Mouse (Mus musculus) forebrain, embryonic 13.5 days (tissue): Measurements from ENCODE around the gene Pde10a. TPM values are rescaled to one million over a fixed set of nuclear protein-coding genes. Genes with fewer than 3 reads are reported as not detected.

Source experiments
- ATAC-seq: fragments of 200-750 bp; cut with Nextera tagmentation; 2 replicates; pipeline ENCODE4 v1.8.0; 2017
- H3K27ac ChIP-seq: fragments of 300-500 bp; sonication (generic); 2 replicates; pipeline ENCODE4 v1.5.1; 2015; ENCODE audit warnings: inconsistent platforms, mild to moderate bottlenecking, moderate library complexity
- H3K27me3 ChIP-seq: fragments of 300-500 bp; sonication (generic); 2 replicates; pipeline ENCODE4 v1.6.1; 2015; ENCODE audit warnings: mild to moderate bottlenecking, inconsistent platforms
- H3K36me3 ChIP-seq: fragments of 300-500 bp; sonication (generic); 2 replicates; pipeline ENCODE4 v1.6.1; 2015; ENCODE audit warnings: mild to moderate bottlenecking, inconsistent platforms; ENCODE audit not compliant: poor library complexity, severe bottlenecking
- H3K4me1 ChIP-seq: fragments of 300-500 bp; sonication (generic); 2 replicates; pipeline ENCODE4 v1.6.1; 2015; ENCODE audit warnings: inconsistent platforms
- H3K4me2 ChIP-seq: fragments of 300-500 bp; sonication (generic); 2 replicates; pipeline ENCODE4 v1.6.1; 2015; ENCODE audit warnings: inconsistent platforms, mild to moderate bottlenecking, moderate library complexity
- H3K4me3 ChIP-seq: fragments of 300-500 bp; sonication (generic); 2 replicates; pipeline ENCODE4 v1.5.1; 2015; ENCODE audit warnings: mild to moderate bottlenecking, inconsistent platforms
- H3K9ac ChIP-seq: fragments of 300-500 bp; sonication (generic); 2 replicates; pipeline ENCODE4 v1.6.1; 2015; ENCODE audit warnings: mild to moderate bottlenecking, inconsistent platforms
- H3K9me3 ChIP-seq: fragments of 300-500 bp; sonication (generic); replicated peaks from 2 replicates; pipeline ENCODE4 v1.6.1; 2016; ENCODE audit warnings: inconsistent platforms
- WGBS: fragments of 180-500 bp; shearing (Covaris S2); methylation state at CpG from one replicate; pipeline ENCODE4 v1.1.7; 2015; 5-methylcytosine and 5-hydroxymethylcytosine counted together
- polyA plus RNA-seq: library from polyadenylated mRNA; unstranded; fragments of >200 nt; fragmentation: Nextera tagmentation; extraction: Ambion mirVana; gene quantifications from 2 replicates; pipeline ENCODE4 v1.2.1, GENCODE M21; 2015

The Pde10a gene
- polyA plus RNA-seq, 1 experiment from 2014 or later, result 13.4 TPM

DNA sequence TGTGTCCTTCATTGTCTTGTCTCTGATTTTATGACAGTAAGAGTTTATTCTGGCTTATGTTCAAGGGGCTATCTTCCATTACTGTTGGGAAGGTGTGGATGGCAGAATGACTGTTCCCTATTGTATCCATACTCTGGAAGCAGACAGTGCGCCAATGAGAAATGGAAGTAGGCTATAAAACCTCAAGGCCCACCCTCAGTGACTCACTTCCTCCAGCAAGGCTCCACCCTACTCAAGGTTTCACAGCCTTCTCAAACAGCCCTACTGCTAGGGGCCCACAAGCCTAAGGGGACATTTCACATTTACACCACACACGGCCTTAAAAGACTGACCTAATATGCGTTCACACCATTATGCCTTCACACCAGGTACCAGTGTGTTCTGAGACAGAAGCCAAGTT, 20.8 kb upstream of the Pde10a start:
- H3K4me2 ChIP-seq, result no peak overlapping the region
- H3K9me3 ChIP-seq, result no peaks in the 10 kb centered on the region
- H3K36me3 ChIP-seq, result no peaks in the 10 kb centered on the region
- whole genome bisulfite sequencing, result 94% methylated on average over 3 of the region's 3 CpGs
- peaks cover 34% of the 10 kb centered on the region for H3K4me1 ChIP-seq
- H3K27ac ChIP-seq, result no peak overlapping the region
- ATAC-seq, result no peak
- no peak overlapping the region for H3K9ac ChIP-seq
- H3K4me3 ChIP-seq, result no peak overlapping the region
- H3K27me3 ChIP-seq, result peaks cover 11% of the 10 kb centered on the region; the same call in 1 of the 2 replicates

GRCm38 (mm10) chr17:8505669-8506426, 19.3 kb upstream of the Pde10a start:
- peak overlapping the region; percentile 39 for H3K4me3 ChIP-seq
- under 1% methylated on average over 20 of the region's 20 CpGs for WGBS
- H3K4me2 ChIP-seq, result peak overlapping the region; percentile 65
- no peaks in the 10 kb centered on the region for H3K9me3 ChIP-seq
- peak overlapping the region; percentile 59 for H3K9ac ChIP-seq
- H3K36me3 ChIP-seq, result no peaks in the 10 kb centered on the region
- peaks cover 11% of the 10 kb centered on the region; the same call in 1 of the 2 replicates for H3K27me3 ChIP-seq
- peak; percentile 79 for ATAC-seq
- H3K27ac ChIP-seq, result peak overlapping the region; percentile 88
- peaks cover 34% of the 10 kb centered on the region for H3K4me1 ChIP-seq

GRCm38 (mm10) chr17:8506726-8507125, 18.4 kb upstream of the Pde10a start:
- Histone ChIP-seq H3K27ac (no peak overlapping the region), H3K9me3 (no peaks in the 10 kb centered on the region), H3K4me2 (no peak overlapping the region), H3K36me3 (no peaks in the 10 kb centered on the region), H3K27me3 (peaks cover 11% of the 10 kb centered on the region; the same call in 1 of the 2 replicates), H3K9ac (no peak overlapping the region), H3K4me3 (no peak overlapping the region), H3K4me1 (peaks cover 34% of the 10 kb centered on the region)
- 53% methylated on average over 6 of the region's 6 CpGs for WGBS
- ATAC-seq, result no peak

DNA sequence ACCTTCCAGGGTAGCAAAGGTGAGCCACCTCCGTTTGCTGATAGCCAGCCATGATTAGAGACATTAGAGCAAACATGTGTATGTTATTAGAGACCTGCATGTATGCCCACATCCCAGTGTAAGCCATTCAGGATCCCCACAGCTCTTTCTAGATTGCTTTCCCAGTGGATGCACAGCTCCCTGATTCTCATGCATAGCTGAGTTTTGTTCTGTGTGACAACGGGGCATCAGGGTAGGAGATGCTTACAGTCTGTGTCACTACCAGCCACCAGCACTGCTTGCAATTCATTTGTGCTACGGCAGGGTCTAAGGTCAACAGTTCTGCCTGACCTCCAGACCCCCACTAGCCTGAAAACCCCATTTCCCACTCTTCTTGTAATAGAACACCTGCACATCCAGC, 17.5 kb upstream of the Pde10a start:
- Histone ChIP-seq H3K27ac (peak overlapping the region; percentile 83; the same call in 1 of the 2 replicates), H3K4me3 (peak overlapping the region; percentile 29; the same call in 1 of the 2 replicates), H3K36me3 (no peaks in the 10 kb centered on the region), H3K27me3 (peaks cover 11% of the 10 kb centered on the region; the same call in 1 of the 2 replicates), H3K4me1 (peaks cover 34% of the 10 kb centered on the region), H3K9me3 (no peaks in the 10 kb centered on the region), H3K9ac (0 out of 2 replicates have a peak overlapping the region, but pooled peaks have one; percentile 12), H3K4me2 (peak overlapping the region; percentile 59)
- 6% methylated on average over 3 of the region's 3 CpGs for WGBS
- no peak for ATAC-seq

GRCm38 (mm10) chr17:8508305-8509141, 16.6 kb upstream of the Pde10a start:
- ATAC-seq, result peak; percentile 95

DNA sequence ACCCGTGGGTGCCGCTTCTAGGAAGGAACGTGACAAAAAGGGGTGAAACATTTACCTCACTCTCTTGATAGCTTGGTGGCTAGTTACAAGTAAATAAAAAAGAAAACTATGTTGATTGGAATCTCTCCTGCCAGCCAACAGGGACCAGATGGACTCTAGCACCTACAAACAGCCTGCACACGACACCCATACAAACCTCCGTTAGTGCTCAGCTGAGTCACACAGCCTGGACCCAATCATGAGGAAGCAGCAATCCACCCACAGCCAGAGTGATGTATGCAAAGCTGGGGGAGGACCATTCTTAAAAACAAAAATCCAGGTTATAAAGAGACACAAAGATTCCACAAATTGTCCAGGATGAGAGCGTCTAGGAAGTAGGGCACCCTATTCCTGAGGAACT, 9.2 kb upstream of the Pde10a start:
- no peak for ATAC-seq
- Histone ChIP-seq H3K27me3 (no peaks in the 10 kb centered on the region), H3K4me3 (no peak overlapping the region), H3K4me2 (no peak overlapping the region), H3K4me1 (no peaks in the 10 kb centered on the region), H3K36me3 (no peaks in the 10 kb centered on the region), H3K9me3 (no peaks in the 10 kb centered on the region), H3K9ac (no peak overlapping the region), H3K27ac (no peak overlapping the region)
- 80% methylated on average over 6 of the region's 6 CpGs for WGBS

More at GRCm38 (mm10) chr17:8508305-8509141, 16.6 kb upstream of the Pde10a start:
- H3K4me1 ChIP-seq, result peaks cover 34% of the 10 kb centered on the region
- H3K27me3 ChIP-seq, result peaks cover 11% of the 10 kb centered on the region; the same call in 1 of the 2 replicates
- H3K27ac ChIP-seq, result peak overlapping the region; percentile 83
- H3K9me3 ChIP-seq, result no peaks in the 10 kb centered on the region
- H3K36me3 ChIP-seq, result no peaks in the 10 kb centered on the region
- 0% methylated on average over 14 of the region's 16 CpGs for WGBS
- H3K4me3 ChIP-seq, result peak overlapping the region; percentile 29
- H3K4me2 ChIP-seq, result peak overlapping the region; percentile 59
- H3K9ac ChIP-seq, result peak overlapping the region; percentile 45; the same call in 1 of the 2 replicates

- 20% methylated on average over 3 of the region's 3 CpGs for WGBS
- ATAC-seq, result peak; percentile 40; the same call in 1 of the 2 replicates
- H3K36me3 ChIP-seq, result no peaks in the 10 kb centered on the region
- H3K4me2 ChIP-seq, result peak overlapping the region; percentile 94
- peaks cover 25% of the 10 kb centered on the region for H3K4me1 ChIP-seq
- no peaks in the 10 kb centered on the region for H3K9me3 ChIP-seq
- H3K27ac ChIP-seq, result 0 out of 2 replicates have a peak overlapping the region, but pooled peaks have one; percentile 10
- peak overlapping the region; percentile 55 for H3K4me3 ChIP-seq
- peak overlapping the region; percentile 78 for H3K9ac ChIP-seq
- peaks cover 33% of the 10 kb centered on the region for H3K27me3 ChIP-seq
These were observed 1.2 kb upstream of the Pde10a start for GRCm38 (mm10) chr17:8523986-8524385.

- H3K27me3 ChIP-seq, result peaks cover 33% of the 10 kb centered on the region
These were observed 596 bp upstream of the Pde10a start for GRCm38 (mm10) chr17:8524387-8525165.

DNA sequence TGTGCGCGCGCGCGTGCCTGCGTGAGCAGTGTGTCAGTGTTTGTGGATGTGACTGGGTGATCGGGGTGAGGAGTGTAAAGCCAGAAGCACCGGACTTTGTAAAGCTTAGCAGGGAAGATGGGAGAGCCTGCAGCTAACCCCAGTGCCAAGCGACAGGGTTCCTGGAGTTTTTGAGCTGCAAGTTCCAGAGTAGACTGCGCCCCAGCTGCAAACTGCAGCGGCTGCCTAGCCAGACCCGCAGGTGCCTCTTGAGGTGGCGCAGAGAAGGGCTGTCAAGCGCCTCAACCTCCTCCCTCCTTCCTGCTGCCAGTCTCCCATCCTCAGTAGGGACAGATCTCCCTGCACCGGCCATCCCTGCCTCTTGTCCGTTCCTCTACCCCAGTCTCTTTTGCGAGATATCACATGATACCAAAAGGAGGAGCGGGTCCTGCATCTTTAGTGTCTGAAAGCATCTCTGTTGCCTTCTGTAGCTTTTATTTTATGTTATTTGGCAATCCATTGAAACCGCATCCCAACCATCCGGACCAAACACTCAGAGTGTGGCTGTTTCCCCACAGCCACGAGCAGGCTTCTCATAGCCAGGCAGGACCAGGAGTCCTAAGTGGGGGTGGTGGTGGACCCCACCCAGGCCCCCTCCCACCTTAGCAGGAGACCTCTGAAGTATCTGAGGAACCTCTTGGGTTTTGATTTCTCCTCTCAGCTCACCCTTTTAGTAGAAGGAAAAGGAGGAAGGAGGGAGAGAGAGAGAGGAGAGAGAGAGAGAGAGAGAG, 984 bp downstream of the Pde10a start:
- Histone ChIP-seq H3K27ac (no peak overlapping the region), H3K4me3 (peak overlapping the region; percentile 55), H3K27me3 (peaks cover 33% of the 10 kb centered on the region), H3K9me3 (no peaks in the 10 kb centered on the region), H3K4me2 (peak overlapping the region; percentile 94), H3K36me3 (no peaks in the 10 kb centered on the region), H3K4me1 (peaks cover 25% of the 10 kb centered on the region), H3K9ac (peak overlapping the region; percentile 26; the same call in 1 of the 2 replicates)
- 3% methylated on average over 21 of the region's 21 CpGs for WGBS
- ATAC-seq, result no peak

More at GRCm38 (mm10) chr17:8524387-8525165, 596 bp upstream of the Pde10a start:
- peak overlapping the region; percentile 55 for H3K4me3 ChIP-seq
- no peaks in the 10 kb centered on the region for H3K9me3 ChIP-seq
- no peaks in the 10 kb centered on the region for H3K36me3 ChIP-seq
- H3K4me2 ChIP-seq, result peak overlapping the region; percentile 94
- WGBS, result 1% methylated on average over 28 of the region's 45 CpGs
- H3K27ac ChIP-seq, result 0 out of 2 replicates have a peak overlapping the region, but pooled peaks have one; percentile 10
- peak; percentile 90 for ATAC-seq
- peaks cover 25% of the 10 kb centered on the region for H3K4me1 ChIP-seq
- H3K9ac ChIP-seq, result peak overlapping the region; percentile 78

GRCm38 (mm10) chr17:8526815-8527261, 1.7 kb downstream of the Pde10a start:
- 12% methylated on average over 9 of the region's 9 CpGs for WGBS
- Histone ChIP-seq H3K27me3 (peaks cover 33% of the 10 kb centered on the region), H3K27ac (no peak overlapping the region), H3K4me1 (peaks cover 25% of the 10 kb centered on the region), H3K9ac (no peak overlapping the region), H3K9me3 (no peaks in the 10 kb centered on the region), H3K36me3 (no peaks in the 10 kb centered on the region), H3K4me2 (no peak overlapping the region), H3K4me3 (no peak overlapping the region)
- ATAC-seq, result no peak

GRCm38 (mm10) chr17:8528641-8529040, 3.5 kb downstream of the Pde10a start:
- ATAC-seq, result no peak
- Histone ChIP-seq H3K9me3 (no peaks in the 10 kb centered on the region), H3K4me2 (no peak overlapping the region), H3K9ac (no peak overlapping the region), H3K36me3 (no peaks in the 10 kb centered on the region), H3K4me1 (peaks cover 22% of the 10 kb centered on the region), H3K27ac (no peak overlapping the region), H3K4me3 (no peak overlapping the region), H3K27me3 (peaks cover 32% of the 10 kb centered on the region)
- 83% methylated on average over 3 of the region's 3 CpGs for WGBS
